Mouse (Mus musculus): ENCODE results near the gene Lipn.

Lipn gene

GRCm38 (mm10) chr19:34066779-34067472, at the start of gene Lipn:
Gene Lipn (plus strand): TSS chr19:34067358.
- DNase-seq (ENCODE audit: extremely low read depth, insufficient read length, low spot score) = peak; percentile 32

- DNase-seq (ENCODE audit: extremely low read depth, insufficient read length, low spot score) = no peak
Observed at GRCm38 (mm10) chr19:34021440-34022172, 45.6 kb upstream of the Lipn start.

GRCm38 (mm10) chr19:34022759-34023158, 44.4 kb upstream of the Lipn start:
- no peak for DNase-seq (ENCODE audit: extremely low read depth, insufficient read length, low spot score)

DNA sequence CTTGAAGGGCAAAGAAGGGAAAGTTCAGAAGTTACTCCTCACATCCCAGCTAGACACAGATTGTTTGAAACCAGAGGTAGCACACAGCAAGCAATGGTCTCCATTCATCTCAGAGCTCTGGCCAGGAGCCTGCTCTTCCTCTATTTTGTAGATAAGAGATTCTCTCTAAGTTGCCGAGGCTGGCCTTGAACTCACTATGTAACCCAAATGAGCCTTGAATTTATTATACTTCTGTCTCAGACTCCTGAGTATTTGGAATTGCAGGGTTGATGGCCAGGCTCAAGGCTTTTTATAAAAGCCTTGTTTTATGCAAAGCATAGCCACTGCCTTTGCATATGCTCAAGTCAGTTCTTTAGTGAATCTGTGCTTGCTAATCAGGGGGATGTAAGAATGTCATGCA, 27.4 kb upstream of the Lipn start:
- no peak for DNase-seq (ENCODE audit: extremely low read depth, insufficient read length, low spot score)

- peak; percentile 40 for DNase-seq (ENCODE audit: extremely low read depth, insufficient read length, low spot score)
Observed at GRCm38 (mm10) chr19:34043008-34043407, 24.1 kb upstream of the Lipn start.

GRCm38 (mm10) chr19:34049371-34050039, 17.7 kb upstream of the Lipn start:
- DNase-seq (ENCODE audit: extremely low read depth, insufficient read length, low spot score) = no peak

GRCm38 (mm10) chr19:34051502-34051901, 15.7 kb upstream of the Lipn start:
- DNase-seq (ENCODE audit: extremely low read depth, insufficient read length, low spot score) = peak; percentile 69

DNA sequence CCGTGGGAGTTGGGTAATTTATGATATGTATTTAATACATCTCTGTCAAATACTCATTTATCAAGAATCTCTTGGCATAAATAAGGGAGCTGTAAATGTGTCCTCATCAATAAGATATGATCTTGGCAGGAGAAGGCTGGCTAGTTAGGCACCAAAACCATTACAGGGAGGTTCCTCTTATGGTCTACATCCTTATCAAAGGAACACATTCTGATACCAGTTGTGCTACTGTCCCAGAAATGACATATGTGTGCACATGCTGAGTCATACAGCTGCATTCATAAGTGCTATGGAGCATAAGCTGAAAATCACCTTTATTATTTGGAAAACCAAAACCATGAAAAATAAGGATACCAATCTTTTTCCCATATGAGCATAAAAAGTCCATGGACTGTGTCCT, 3.6 kb upstream of the Lipn start:
- DNase-seq (ENCODE audit: extremely low read depth, insufficient read length, low spot score) = no peak

- DNase-seq (ENCODE audit: extremely low read depth, insufficient read length, low spot score) = no peak
Observed at GRCm38 (mm10) chr19:34064059-34064458, 3.1 kb upstream of the Lipn start.

DNA sequence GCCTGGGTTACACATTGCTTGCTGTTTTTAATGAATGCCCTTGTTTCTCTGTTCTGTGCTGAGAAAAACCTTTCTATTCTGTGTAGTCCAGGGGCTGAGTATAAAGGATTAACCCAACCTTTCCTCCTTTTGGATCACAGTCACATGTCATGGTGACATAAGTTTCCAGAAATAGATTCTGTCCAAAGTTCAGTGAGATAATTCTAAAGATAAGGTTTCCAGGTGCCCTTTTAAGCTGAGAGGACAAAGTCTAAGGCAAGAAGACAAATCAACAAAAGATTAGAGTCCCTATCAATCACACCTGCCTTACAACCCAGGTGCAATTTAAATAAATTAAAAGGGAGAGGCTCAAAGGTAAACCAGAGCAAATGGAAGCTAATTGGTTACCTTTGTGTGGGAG, 7.1 kb downstream of the Lipn start:
- DNase-seq (ENCODE audit: extremely low read depth, insufficient read length, low spot score) = no peak

DNA sequence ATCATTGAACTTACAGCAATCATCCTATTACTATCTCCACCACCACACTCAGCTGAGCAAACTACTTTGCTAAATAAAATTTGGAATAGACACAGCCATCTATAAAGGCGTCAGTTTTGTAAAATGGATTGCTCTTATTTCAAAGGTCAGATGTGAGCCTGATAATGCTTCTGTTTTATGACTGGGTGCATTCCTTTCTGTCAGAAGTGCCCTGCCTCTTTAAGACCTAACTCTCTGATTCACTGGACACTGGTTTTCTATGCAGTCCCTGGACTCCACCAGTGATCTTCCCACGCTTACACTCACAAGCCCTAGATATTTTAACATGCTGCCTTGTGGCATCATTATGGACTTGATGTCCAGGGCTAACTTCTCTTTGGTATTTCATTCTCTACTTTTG, 11.0 kb downstream of the Lipn start:
- DNase-seq (ENCODE audit: extremely low read depth, insufficient read length, low spot score) = no peak

GRCm38 (mm10) chr19:34089011-34089680, 22.0 kb downstream of the Lipn start:
- DNase-seq (ENCODE audit: extremely low read depth, insufficient read length, low spot score) = no peak

DNA sequence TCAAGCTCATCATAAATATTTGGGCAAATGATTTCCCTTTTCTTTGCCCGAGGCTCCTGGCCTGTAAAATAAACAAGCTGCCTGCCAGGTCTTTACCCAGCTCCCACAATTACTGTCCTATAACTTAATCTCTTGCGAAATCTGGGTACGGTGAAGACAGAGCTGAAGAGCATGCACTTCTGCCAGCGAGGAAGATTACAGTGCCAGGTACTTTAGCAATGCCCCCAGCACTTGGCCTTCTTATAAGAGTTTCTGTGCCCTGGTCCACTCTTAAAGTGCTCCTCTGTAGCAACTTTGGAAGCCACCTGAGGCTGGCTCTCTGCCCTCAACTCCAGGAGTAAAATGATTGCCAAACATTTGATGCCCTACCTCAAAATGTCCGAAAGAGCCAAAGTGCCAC, 28.2 kb downstream of the Lipn start:
- no peak for DNase-seq (ENCODE audit: extremely low read depth, insufficient read length, low spot score)

GRCm38 (mm10) chr19:34096228-34096627, 29.1 kb downstream of the Lipn start:
- no peak for DNase-seq (ENCODE audit: extremely low read depth, insufficient read length, low spot score)

- no peak for DNase-seq (ENCODE audit: extremely low read depth, insufficient read length, low spot score)
Observed at GRCm38 (mm10) chr19:34100633-34101032, 33.5 kb downstream of the Lipn start, which contains the start of gene Lipm. Gene Lipm (plus strand): TSS chr19:34100933.

DNA sequence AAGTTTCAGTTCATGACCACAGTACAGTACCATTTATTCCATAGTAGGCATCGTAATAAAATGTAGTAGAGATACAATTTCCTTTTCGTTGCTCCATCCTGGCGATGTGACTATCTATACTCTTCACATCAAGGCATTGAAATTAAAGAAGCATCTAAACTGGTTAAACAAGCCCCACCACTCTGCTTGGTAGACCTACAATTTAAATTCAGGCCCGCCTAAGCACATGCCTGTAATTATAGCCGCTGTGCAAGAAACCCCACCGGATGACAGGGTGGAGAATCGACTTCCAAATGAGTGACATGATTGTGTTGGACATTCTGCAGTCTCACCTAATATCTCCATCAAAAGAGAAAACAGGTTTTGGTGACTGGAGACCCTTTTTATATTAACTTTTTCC, 34.7 kb downstream of the Lipn start:
- no peak for DNase-seq (ENCODE audit: extremely low read depth, insufficient read length, low spot score)

DNA sequence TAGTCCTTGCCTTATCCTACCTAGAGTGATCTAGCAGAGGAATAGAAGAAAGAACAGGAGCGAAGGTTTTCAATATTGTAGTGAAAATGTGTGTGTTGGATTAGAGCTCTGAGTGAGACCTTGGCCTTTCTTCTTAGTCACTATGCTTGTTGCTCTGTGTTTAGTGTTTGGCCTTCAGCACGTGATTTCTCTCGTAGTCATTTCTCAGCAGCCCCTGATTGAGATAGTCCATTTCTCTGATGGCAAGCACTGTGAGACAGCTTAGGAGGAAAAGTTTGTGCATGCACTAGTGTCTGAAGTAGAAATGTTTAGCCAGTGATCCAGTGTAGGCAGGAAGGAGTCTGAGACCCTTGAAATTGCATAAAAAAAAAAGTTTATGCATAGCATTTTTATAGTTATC, 37.7 kb downstream of the Lipn start:
- DNase-seq (ENCODE audit: extremely low read depth, insufficient read length, low spot score) = no peak

DNA sequence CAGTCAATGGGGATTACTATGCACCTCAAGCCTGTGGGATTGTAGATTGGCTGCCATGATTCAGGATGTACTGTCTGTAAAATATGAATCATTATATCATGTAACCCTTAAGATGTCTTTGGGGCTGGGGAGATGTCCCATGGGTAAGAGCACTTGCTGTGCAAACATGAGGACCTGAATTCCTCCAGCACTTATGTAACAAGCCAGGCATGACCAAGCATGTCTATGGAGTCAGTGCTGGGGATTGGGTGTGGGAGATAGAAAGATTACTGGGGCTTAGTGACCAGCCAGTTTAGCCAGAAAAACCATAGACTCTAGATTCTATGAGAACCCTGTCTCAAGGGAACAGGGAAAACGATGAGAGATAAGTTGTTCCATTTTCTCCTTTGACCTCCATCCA, 51.9 kb downstream of the Lipn start:
- no peak for DNase-seq (ENCODE audit: extremely low read depth, insufficient read length, low spot score)

DNA sequence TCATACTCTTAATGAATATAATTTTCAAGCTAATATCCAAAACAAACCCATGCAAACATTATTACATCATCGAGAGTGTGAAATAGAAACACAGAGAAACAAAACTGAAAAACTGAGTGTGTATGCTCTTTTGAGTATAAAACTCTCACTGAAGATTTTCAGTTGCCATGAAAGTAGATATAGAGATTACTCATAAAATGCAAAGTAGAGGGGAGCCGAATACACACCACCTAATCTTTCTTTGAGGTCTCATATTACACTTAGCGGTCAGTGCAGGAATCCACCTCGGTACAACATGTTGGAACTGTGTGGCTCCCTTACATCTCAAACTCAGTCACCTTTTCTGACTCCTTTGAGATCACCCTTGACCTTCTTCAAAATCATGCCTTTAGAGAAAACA, 52.5 kb downstream of the Lipn start:
- DNase-seq (ENCODE audit: extremely low read depth, insufficient read length, low spot score) = no peak

DNA sequence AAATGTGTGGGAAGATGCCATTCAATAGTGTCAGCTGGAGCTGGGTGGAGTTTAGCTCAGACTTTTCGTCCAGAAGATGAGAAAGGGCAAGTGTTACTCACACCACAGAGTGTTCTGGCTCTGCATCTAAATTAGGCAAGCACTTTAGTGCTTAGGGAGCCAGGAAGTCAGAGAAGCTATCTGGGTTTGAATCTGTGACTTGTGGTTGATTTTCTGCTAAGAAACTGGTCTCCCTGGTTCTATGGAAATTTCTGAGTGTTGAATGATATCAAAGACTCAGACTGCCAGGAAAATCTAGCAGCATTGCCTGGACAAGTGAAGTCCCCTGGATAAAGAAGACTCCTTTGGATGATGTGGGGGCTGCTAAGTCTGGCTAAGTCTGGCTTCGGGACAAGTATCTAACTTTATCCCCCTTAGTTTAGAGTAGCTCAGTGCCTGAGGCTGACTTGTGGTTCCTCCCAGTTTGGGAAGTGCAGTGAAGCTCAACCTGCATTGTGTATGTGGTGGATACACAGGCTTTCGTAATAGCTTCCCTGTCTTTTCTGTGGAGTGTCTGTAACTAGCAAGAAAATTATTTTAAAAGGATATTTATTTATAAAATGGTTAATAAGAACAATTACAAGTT, 53.1 kb downstream of the Lipn start:
- DNase-seq (ENCODE audit: extremely low read depth, insufficient read length, low spot score) = peak; percentile 53

Data from 3134 (cell line).